Mouse (Mus musculus) embryonic fibroblast, embryonic 13.5 days (primary cell): Measurements from ENCODE around the gene Sema5a. TPM values are rescaled to one million over a fixed set of nuclear protein-coding genes. Genes with fewer than 3 reads are reported as not detected.
A peak's percentile ranks its signal among the peaks of the same experiment; 100 is the strongest.

ENCODE experiments used
- H3K27ac ChIP-seq: 2 replicates; pipeline ENCODE4 v1.5.1; 2012; ENCODE audit warnings: low read length, control low read depth, inconsistent platforms; ENCODE audit not compliant: insufficient read depth
- H3K4me1 ChIP-seq: 2 replicates; pipeline ENCODE4 v1.6.1; 2011; ENCODE audit warnings: low read length; ENCODE audit not compliant: control insufficient read depth, insufficient read depth
- H3K4me3 ChIP-seq: 2 replicates; pipeline ENCODE4 v1.5.1; 2011; ENCODE audit warnings: mild to moderate bottlenecking, control low read depth, low read length; ENCODE audit not compliant: insufficient read depth
- CTCF ChIP-seq: IDR thresholded peaks from 2 replicates; pipeline ENCODE4 v1.5.1; 2011; ENCODE audit warnings: mild to moderate bottlenecking, control low read depth, low read length, moderate library complexity, borderline replicate concordance; ENCODE audit not compliant: insufficient read depth
- POLR2A ChIP-seq: IDR thresholded peaks from 2 replicates; pipeline ENCODE4 v1.6.1; 2011; ENCODE audit warnings: low read depth, mild to moderate bottlenecking, control low read depth, low read length, moderate library complexity
- polyA plus RNA-seq: library from polyadenylated mRNA; stranded (reverse); fragments of >200 nt; gene quantifications from 2 replicates; pipeline ENCODE4 v1.2.4, GENCODE M21; 2011; ENCODE audit warnings: low read depth; ENCODE audit not compliant: missing spikeins, insufficient read length

Gene Sema5a
- polyA plus RNA-seq, 1 experiment, result 32.5 TPM

DNA sequence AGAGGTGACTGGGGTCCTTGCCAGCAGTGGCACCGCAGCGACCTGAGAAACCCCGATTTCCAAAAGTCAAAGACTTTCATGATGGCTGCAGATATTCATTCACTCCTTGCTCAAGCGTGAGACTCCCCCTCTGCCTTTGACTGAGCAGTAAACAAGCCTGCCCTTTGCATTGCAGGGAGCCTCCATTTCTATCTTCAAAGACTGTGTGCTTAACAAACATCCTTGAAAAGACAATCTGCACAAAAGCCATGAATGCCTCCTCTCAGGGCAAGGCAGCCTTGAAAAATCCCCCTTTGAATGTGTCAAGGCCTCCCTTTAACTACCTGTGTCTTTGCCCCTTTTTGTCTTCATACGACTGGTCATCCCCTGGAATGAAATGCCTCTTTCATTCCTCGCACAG lies 51.9 kb downstream of the Sema5a start:
- H3K27ac ChIP-seq, result no peak overlapping the region
- no peak overlapping the region for H3K4me3 ChIP-seq
- no peak for TF ChIP-seq POLR2A
- TF ChIP-seq CTCF, result no peak
- no peaks in the 10 kb centered on the region for H3K4me1 ChIP-seq

DNA sequence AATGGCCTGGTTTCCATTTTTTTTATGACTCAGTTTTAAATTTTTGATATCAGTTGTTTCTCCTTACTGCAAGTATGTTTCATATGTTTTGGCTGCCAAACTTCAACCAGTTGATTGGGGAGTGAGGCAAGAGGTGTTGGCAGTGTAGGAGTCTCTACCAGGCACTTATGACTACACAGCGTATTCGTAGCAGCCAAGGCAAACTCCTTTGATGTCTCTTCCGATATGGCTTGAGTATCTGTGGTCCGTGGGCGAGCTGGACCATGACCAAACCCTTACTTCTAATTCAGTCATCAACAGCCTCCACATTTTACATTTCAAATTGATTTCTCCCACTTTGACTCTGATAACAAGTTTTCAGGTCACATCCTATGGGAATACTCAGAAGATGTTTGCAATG lies 52.7 kb downstream of the Sema5a start:
- Histone ChIP-seq H3K4me3 (no peak overlapping the region), H3K4me1 (no peaks in the 10 kb centered on the region), H3K27ac (no peak overlapping the region)
- TF ChIP-seq POLR2A, result no peak
- TF ChIP-seq CTCF, result no peak

DNA sequence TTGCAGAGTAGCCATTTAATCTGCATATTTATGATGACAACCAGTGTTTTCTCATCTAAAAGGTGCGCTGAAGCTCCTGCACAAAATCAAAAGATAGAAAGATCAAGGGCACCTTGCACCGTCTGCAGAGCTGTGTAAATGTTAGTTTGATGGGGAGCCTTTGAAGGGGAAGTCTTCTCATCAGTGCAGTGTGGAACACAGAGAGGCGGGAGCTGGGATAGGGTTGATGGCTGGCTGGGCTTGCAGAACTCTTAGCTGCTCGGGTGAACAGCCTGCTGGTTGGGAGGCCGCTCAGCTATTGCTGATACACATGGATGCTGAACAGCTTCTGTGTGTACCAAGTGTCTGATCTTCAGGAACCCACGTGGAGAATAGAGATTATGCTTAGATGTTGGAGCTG lies 53.9 kb downstream of the Sema5a start:
- H3K4me3 ChIP-seq, result no peak overlapping the region
- no peak overlapping the region for H3K27ac ChIP-seq
- H3K4me1 ChIP-seq, result no peaks in the 10 kb centered on the region
- TF ChIP-seq POLR2A, result no peak
- TF ChIP-seq CTCF, result no peak

DNA sequence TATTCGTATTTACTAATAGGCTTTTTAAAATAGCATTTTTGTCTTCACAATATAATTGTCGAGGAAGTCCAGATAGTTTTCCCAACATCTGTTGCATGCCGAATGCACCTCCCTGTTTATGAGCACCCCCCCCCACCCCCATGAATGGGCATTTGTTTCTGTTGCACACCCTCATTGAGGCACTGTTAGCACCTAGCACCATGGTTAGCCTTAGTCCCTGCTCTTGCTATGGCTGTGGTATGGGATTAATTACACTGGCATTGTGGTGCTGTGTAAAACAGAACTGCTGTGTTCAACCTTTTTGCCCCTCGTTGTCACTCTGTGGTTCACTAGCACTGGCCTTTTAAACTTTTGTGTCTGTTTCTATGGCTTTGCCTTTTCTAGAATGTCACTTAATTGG lies 56.4 kb downstream of the Sema5a start:
- no peaks in the 10 kb centered on the region; the same call in 1 of the 2 replicates for H3K4me1 ChIP-seq
- H3K4me3 ChIP-seq, result no peak overlapping the region
- no peak overlapping the region for H3K27ac ChIP-seq
- TF ChIP-seq POLR2A, result no peak
- no peak for TF ChIP-seq CTCF

DNA sequence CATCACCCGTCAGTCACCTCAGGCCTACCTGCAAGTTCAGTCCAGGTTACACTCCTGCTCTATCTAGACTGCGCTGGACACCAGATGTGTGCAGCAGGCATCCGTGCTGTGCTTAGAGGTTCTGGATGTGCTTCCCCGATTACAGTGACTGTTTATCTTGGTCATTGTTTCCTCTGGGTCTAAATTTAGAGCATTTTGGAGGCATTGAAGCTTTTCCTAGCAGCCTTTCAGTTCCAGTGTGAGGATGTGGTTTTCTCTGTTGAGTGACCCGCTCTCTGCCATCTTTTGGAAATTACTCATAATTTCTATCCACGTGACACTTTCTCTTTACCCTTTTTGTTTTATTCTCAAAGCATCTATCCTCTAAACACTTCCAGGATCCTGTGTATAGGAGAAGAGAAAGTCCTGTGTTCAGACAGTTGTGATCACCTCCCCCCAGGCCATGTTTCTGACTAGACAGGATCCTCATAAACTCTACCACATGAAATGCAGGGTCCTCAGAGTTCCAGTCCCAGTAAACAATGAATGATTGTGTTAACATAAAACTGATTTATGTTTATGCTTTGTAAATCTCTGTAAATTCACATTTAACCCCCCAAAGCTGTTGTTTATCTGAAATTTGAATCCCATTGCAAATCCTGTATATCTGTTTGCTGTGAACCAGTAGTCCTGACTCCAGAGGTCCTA lies 62.1 kb downstream of the Sema5a start:
- Histone ChIP-seq H3K4me1 (peaks cover 3% of the 10 kb centered on the region), H3K4me3 (no peak overlapping the region), H3K27ac (no peak overlapping the region)
- TF ChIP-seq CTCF (no peak), POLR2A (no peak)

DNA sequence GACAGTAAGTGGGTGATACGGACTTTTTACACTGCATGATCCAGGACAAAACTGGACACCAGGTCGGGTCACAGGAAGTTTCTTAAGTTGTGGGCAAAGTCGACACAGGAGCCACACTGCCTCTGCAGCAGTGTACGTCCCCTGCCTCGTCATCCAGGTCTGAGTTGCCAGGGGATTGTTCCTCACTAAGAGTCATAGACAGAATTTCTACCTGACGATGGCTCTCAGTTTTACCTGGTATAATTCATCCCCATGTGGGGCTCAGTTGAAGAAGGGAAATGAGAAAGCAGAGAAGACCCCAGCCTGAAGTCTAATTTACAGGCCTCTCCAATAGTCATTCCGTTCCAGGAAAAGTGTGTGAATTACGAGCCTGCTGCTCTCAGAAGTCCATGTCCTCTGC lies 66.2 kb downstream of the Sema5a start:
- Histone ChIP-seq H3K4me3 (no peak overlapping the region), H3K4me1 (peaks cover 3% of the 10 kb centered on the region), H3K27ac (no peak overlapping the region)
- TF ChIP-seq POLR2A (no peak), CTCF (no peak)

DNA sequence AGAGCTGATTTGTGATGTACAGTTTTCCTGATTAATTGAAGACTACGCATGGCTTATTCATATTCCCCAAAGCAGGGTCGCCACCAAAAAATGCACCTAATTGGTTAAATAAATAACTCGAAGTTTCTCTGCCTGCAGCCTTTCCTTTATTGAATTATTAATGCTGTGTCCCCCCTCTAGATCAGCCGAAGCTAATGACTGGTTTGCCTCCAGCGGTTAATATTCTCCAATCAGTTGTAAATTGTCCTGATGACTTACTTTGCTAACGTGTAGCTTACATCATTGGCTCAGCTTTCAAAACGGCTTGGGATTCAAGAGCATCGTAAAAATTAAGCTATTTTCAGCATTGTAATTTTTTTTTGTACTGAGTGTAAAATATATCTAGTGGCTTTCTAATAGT lies 66.7 kb downstream of the Sema5a start:
- Histone ChIP-seq H3K4me3 (no peak overlapping the region), H3K27ac (no peak overlapping the region), H3K4me1 (peaks cover 3% of the 10 kb centered on the region; the same call in 1 of the 2 replicates)
- TF ChIP-seq POLR2A, result no peak
- no peak for TF ChIP-seq CTCF

DNA sequence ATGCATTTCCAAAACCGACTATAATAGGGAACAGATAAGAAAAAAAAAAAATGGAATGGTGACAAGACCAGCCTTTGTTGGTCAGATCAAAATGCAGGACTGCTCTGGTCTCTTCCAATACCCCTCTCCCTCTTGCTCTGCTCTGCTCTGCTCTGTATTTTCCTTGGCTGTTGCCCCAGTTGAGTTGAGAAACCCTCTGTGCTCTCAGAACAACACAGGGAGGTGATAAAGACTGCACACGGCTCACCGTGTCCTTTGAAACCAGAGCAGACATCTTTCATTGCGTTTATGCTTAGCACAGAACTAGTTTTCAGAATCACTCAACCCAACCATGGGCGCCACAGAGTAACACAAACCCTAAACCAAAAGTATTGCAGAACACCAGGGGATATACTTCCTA lies 72.5 kb downstream of the Sema5a start:
- TF ChIP-seq POLR2A, result no peak
- no peak for TF ChIP-seq CTCF
- no peak overlapping the region for H3K4me3 ChIP-seq
- H3K27ac ChIP-seq, result no peak overlapping the region
- peaks cover 4% of the 10 kb centered on the region for H3K4me1 ChIP-seq

DNA sequence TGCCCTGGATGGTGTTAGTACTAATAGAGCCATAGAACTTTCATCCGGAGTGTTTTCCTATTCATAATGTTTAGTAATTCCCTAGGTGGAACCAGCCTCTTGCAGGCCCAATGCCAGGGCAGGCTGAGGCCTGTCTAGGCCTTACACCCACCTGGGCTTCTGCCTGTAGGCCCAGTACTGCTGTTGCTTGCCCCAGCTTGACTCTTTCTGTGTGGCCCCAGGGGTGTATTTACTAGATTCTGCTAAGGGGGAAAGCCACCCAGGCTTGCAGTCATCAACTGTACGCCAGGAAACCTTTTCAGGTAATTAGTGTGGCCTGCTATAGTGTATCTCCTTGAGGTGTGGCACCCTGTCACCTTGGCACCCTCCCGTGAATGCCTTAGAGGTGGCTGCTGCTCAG lies 76.1 kb downstream of the Sema5a start:
- TF ChIP-seq CTCF (no peak), POLR2A (no peak)
- Histone ChIP-seq H3K27ac (no peak overlapping the region), H3K4me3 (no peak overlapping the region), H3K4me1 (peaks cover 15% of the 10 kb centered on the region)

DNA sequence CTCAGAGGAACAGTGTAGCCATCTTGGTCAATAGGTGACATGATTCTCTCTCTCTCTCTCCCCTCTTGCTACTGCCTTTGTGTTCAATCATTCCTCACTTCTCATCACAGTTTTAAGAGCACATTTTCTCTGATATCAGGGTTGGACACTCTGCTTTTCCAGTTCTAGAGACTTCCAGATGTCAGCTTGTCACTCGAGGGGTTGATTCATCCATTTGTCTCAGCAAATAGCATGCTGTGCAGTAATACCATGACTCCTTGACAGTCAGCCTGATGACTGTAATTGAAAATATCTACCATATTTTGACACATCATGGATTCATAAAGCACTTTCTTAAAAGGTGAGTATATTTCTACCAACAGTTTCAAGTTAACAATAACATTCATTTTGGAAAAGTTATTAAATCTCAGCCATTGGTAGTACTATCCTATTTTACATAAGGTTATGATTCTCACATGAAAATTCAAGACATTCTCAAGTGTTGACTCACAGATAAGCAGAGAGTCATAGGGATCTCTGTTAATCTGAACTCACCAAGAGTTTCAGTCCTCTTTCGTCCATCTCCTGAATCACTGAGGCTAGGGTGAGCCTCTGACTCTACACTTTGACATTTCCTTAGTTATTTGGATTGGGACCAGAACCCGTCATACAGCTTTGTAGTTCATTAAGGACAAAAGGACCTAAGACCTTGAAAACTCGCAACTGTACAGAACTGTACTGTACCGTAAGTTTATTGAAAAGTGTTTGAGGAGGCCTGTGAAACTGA lies 78.0 kb downstream of the Sema5a start:
- no peak for TF ChIP-seq POLR2A
- TF ChIP-seq CTCF, result no peak
- Histone ChIP-seq H3K27ac (peak overlapping the region; percentile 79), H3K4me3 (no peak overlapping the region), H3K4me1 (peaks cover 15% of the 10 kb centered on the region)
